Mouse (Mus musculus) lung, embryonic 15.5 days (tissue): ENCODE data around the gene Kctd19. TPM values are rescaled to one million over a fixed set of nuclear protein-coding genes. Genes with fewer than 3 reads are reported as not detected.

ENCODE experiments used
- ATAC-seq: fragments of 200-750 bp; cut with Nextera tagmentation; 2 replicates; pipeline ENCODE4 v1.8.0; 2017; ENCODE audit warnings: moderate number of reproducible peaks, borderline replicate concordance; ENCODE audit not compliant: low FRiP score, low TSS enrichment; ENCODE audit errors: extremely low read depth
- H3K27ac ChIP-seq: fragments of 300-500 bp; sonication (generic); 2 replicates; pipeline ENCODE4 v1.5.1; 2015; ENCODE audit warnings: moderate library complexity, mild to moderate bottlenecking, inconsistent platforms
- H3K27me3 ChIP-seq: fragments of 300-500 bp; sonication (generic); 2 replicates; pipeline ENCODE4 v1.6.1; 2015; ENCODE audit warnings: inconsistent platforms
- H3K36me3 ChIP-seq: fragments of 300-500 bp; sonication (generic); 2 replicates; pipeline ENCODE4 v1.6.1; 2015; ENCODE audit warnings: inconsistent platforms
- H3K4me1 ChIP-seq: fragments of 300-500 bp; sonication (generic); 2 replicates; pipeline ENCODE4 v1.6.1; 2015; ENCODE audit warnings: inconsistent platforms
- H3K4me2 ChIP-seq: fragments of 300-500 bp; sonication (generic); 2 replicates; pipeline ENCODE4 v1.6.1; 2015; ENCODE audit warnings: inconsistent platforms, mild to moderate bottlenecking, moderate library complexity
- H3K4me3 ChIP-seq: fragments of 300-500 bp; sonication (generic); 2 replicates; pipeline ENCODE4 v1.5.1; 2015; ENCODE audit warnings: mild to moderate bottlenecking, inconsistent platforms
- H3K9ac ChIP-seq: fragments of 300-500 bp; sonication (generic); 2 replicates; pipeline ENCODE4 v1.6.1; 2015; ENCODE audit warnings: inconsistent platforms
- H3K9me3 ChIP-seq: fragments of 300-500 bp; sonication (generic); 2 replicates; pipeline ENCODE4 v1.6.1; 2016; ENCODE audit warnings: inconsistent platforms
- WGBS: fragments of 180-500 bp; shearing (Covaris S2); methylation state at CpG from one replicate; pipeline ENCODE4 v1.1.7; 2015; 5-methylcytosine and 5-hydroxymethylcytosine counted together
- polyA plus RNA-seq: library from polyadenylated mRNA; unstranded; fragments of >200 nt; fragmentation: Nextera tagmentation; extraction: Ambion mirVana; gene quantifications from 2 replicates; pipeline ENCODE4 v1.2.1, GENCODE M21; 2015

Kctd19 gene
- not detected in 2 replicates for polyA plus RNA-seq

GRCm38 (mm10) chr8:105413391-105413790 is at the start of gene Kctd19, which contains the start of gene Lrrc36:
Gene Kctd19, minus strand, starts transcription at chr8:105413502.
Gene Lrrc36, plus strand, starts transcription at chr8:105413571.
- H3K9ac ChIP-seq: no peak within 1 kb of the TSS
- no peaks in the 10 kb centered on the region for H3K36me3 ChIP-seq
- H3K27me3 ChIP-seq: peaks cover 29% of the 10 kb centered on the region
- H3K27ac ChIP-seq: no peak within 1 kb of the TSS
- H3K9me3 ChIP-seq: no peaks in the 10 kb centered on the region
- WGBS: 2% methylated on average over 34 of the region's 34 CpGs
- H3K4me1 ChIP-seq: peaks cover 13% of the 10 kb centered on the region; the same call in 1 of the 2 replicates
- H3K4me3 ChIP-seq: peak within 1 kb of the TSS; percentile 35
- peak; percentile 85 for ATAC-seq
- H3K4me2 ChIP-seq: peak within 1 kb of the TSS; percentile 72

- no peaks in the 10 kb centered on the region for H3K27me3 ChIP-seq
- H3K4me3 ChIP-seq: no peak overlapping the region
- peak overlapping the region; percentile 87 for H3K27ac ChIP-seq
- H3K9ac ChIP-seq: no peak overlapping the region
- 41% methylated on average over 13 of the region's 13 CpGs for WGBS
- peak overlapping the region; percentile 15; the same call in 1 of the 2 replicates for H3K4me2 ChIP-seq
- H3K36me3 ChIP-seq: no peaks in the 10 kb centered on the region
- H3K9me3 ChIP-seq: no peaks in the 10 kb centered on the region
- peak; percentile 72 for ATAC-seq
- H3K4me1 ChIP-seq: peaks cover 15% of the 10 kb centered on the region
These were observed 47.9 kb upstream of the Kctd19 start for GRCm38 (mm10) chr8:105461085-105461803.

- no peak for ATAC-seq
- Histone ChIP-seq H3K9me3 (no peaks in the 10 kb centered on the region), H3K4me3 (no peak overlapping the region), H3K36me3 (no peaks in the 10 kb centered on the region), H3K27ac (no peak overlapping the region), H3K27me3 (no peaks in the 10 kb centered on the region), H3K4me2 (no peak overlapping the region), H3K4me1 (peaks cover 8% of the 10 kb centered on the region; the same call in 1 of the 2 replicates), H3K9ac (no peak overlapping the region)
- WGBS: 44% methylated on average over 10 of the region's 10 CpGs
These were observed 41.9 kb upstream of the Kctd19 start for GRCm38 (mm10) chr8:105455218-105455617.

- WGBS: 36% methylated on average over 5 of the region's 5 CpGs
- peak; percentile 91 for ATAC-seq
- H3K9me3 ChIP-seq: no peaks in the 10 kb centered on the region
- H3K4me1 ChIP-seq: peaks cover 8% of the 10 kb centered on the region; the same call in 1 of the 2 replicates
- no peaks in the 10 kb centered on the region for H3K27me3 ChIP-seq
- no peak overlapping the region for H3K4me3 ChIP-seq
- H3K36me3 ChIP-seq: no peaks in the 10 kb centered on the region
- no peak overlapping the region for H3K4me2 ChIP-seq
- H3K9ac ChIP-seq: no peak overlapping the region
- no peak overlapping the region for H3K27ac ChIP-seq
These were observed 40.8 kb upstream of the Kctd19 start for GRCm38 (mm10) chr8:105454088-105454487.

GRCm38 (mm10) chr8:105453296-105453695 is 40.0 kb upstream of the Kctd19 start:
- 0 out of 2 replicates have a peak overlapping the region, but pooled peaks have one; percentile 12 for H3K27ac ChIP-seq
- ATAC-seq: no peak
- peaks cover 8% of the 10 kb centered on the region; the same call in 1 of the 2 replicates for H3K4me1 ChIP-seq
- H3K36me3 ChIP-seq: no peaks in the 10 kb centered on the region
- no peaks in the 10 kb centered on the region for H3K9me3 ChIP-seq
- no peak overlapping the region for H3K4me3 ChIP-seq
- WGBS: 53% methylated on average over 5 of the region's 5 CpGs
- H3K27me3 ChIP-seq: no peaks in the 10 kb centered on the region
- H3K4me2 ChIP-seq: no peak overlapping the region
- no peak overlapping the region for H3K9ac ChIP-seq

- Histone ChIP-seq H3K27ac (no peak overlapping the region), H3K9ac (no peak overlapping the region), H3K9me3 (no peaks in the 10 kb centered on the region), H3K4me2 (no peak overlapping the region), H3K4me1 (peaks cover 8% of the 10 kb centered on the region; the same call in 1 of the 2 replicates), H3K36me3 (no peaks in the 10 kb centered on the region), H3K27me3 (no peaks in the 10 kb centered on the region), H3K4me3 (no peak overlapping the region)
- no peak for ATAC-seq
- 66% methylated on average over 15 of the region's 15 CpGs for WGBS
These were observed 38.8 kb upstream of the Kctd19 start for GRCm38 (mm10) chr8:105451903-105452603.

GRCm38 (mm10) chr8:105450977-105451376 is 37.7 kb upstream of the Kctd19 start:
- H3K4me3 ChIP-seq: no peak overlapping the region

GRCm38 (mm10) chr8:105448596-105448995 is 35.3 kb upstream of the Kctd19 start:
- no peak overlapping the region for H3K4me3 ChIP-seq
- no peak overlapping the region for H3K27ac ChIP-seq
- 77% methylated on average over 5 of the region's 5 CpGs for WGBS
- ATAC-seq: no peak
- no peaks in the 10 kb centered on the region for H3K36me3 ChIP-seq
- H3K9me3 ChIP-seq: no peaks in the 10 kb centered on the region
- H3K4me2 ChIP-seq: no peak overlapping the region
- H3K4me1 ChIP-seq: peaks cover 3% of the 10 kb centered on the region; the same call in 1 of the 2 replicates
- H3K27me3 ChIP-seq: no peaks in the 10 kb centered on the region
- H3K9ac ChIP-seq: no peak overlapping the region

More at GRCm38 (mm10) chr8:105450977-105451376, 37.7 kb upstream of the Kctd19 start:
- no peak for ATAC-seq
- H3K36me3 ChIP-seq: no peaks in the 10 kb centered on the region
- no peak overlapping the region for H3K27ac ChIP-seq
- H3K4me2 ChIP-seq: no peak overlapping the region
- 60% methylated on average over 1 of the region's 1 CpGs for WGBS
- H3K9ac ChIP-seq: no peak overlapping the region
- H3K27me3 ChIP-seq: no peaks in the 10 kb centered on the region
- H3K4me1 ChIP-seq: peaks cover 8% of the 10 kb centered on the region; the same call in 1 of the 2 replicates
- no peaks in the 10 kb centered on the region for H3K9me3 ChIP-seq

- no peak overlapping the region for H3K4me3 ChIP-seq
- WGBS: 85% methylated on average over 3 of the region's 3 CpGs
- no peak overlapping the region for H3K4me2 ChIP-seq
- no peaks in the 10 kb centered on the region for H3K9me3 ChIP-seq
- no peak overlapping the region for H3K27ac ChIP-seq
- no peaks in the 10 kb centered on the region for H3K27me3 ChIP-seq
- no peak for ATAC-seq
- H3K4me1 ChIP-seq: 0 out of 2 replicates have a peak, but pooled peaks cover 3% of the 10 kb centered on the region
- H3K9ac ChIP-seq: no peak overlapping the region
- no peaks in the 10 kb centered on the region for H3K36me3 ChIP-seq
These were observed 34.9 kb upstream of the Kctd19 start for GRCm38 (mm10) chr8:105448188-105448587.

GRCm38 (mm10) chr8:105446127-105446552 is 32.8 kb upstream of the Kctd19 start:
- Histone ChIP-seq H3K4me3 (no peak overlapping the region), H3K4me1 (no peaks in the 10 kb centered on the region), H3K36me3 (no peaks in the 10 kb centered on the region), H3K27ac (no peak overlapping the region), H3K9ac (no peak overlapping the region), H3K4me2 (no peak overlapping the region), H3K9me3 (no peaks in the 10 kb centered on the region), H3K27me3 (no peaks in the 10 kb centered on the region)
- no peak for ATAC-seq
- 27% methylated on average over 4 of the region's 4 CpGs for WGBS

- no peak overlapping the region for H3K9ac ChIP-seq
- no peaks in the 10 kb centered on the region for H3K9me3 ChIP-seq
- H3K27me3 ChIP-seq: no peaks in the 10 kb centered on the region
- no peak overlapping the region for H3K27ac ChIP-seq
- H3K4me2 ChIP-seq: no peak overlapping the region
- no peaks in the 10 kb centered on the region for H3K4me1 ChIP-seq
- no peak for ATAC-seq
- WGBS: 31% methylated on average over 11 of the region's 11 CpGs
- H3K4me3 ChIP-seq: no peak overlapping the region
- H3K36me3 ChIP-seq: no peaks in the 10 kb centered on the region
These were observed 32.2 kb upstream of the Kctd19 start for GRCm38 (mm10) chr8:105445296-105446126.
